Mouse (Mus musculus) gastrocnemius, adult 2 months (tissue): ENCODE measurements around the gene Rps6kl1. TPM values are rescaled to one million over a fixed set of nuclear protein-coding genes. Genes with fewer than 3 reads are reported as not detected.

Source experiments
- DNase-seq: peaks from one replicate; pipeline ENCODE4 v3.0.0; 2022
- H3K27ac ChIP-seq: fragments of 200-600 bp; 2 replicates; pipeline ENCODE4 v1.8.1; 2022; ENCODE audit warnings: mild to moderate bottlenecking
- H3K4me3 ChIP-seq: fragments of 200-600 bp; 2 replicates; pipeline ENCODE4 v1.8.1; 2022; ENCODE audit warnings: mild to moderate bottlenecking, moderate library complexity
- CTCF ChIP-seq: fragments of 200-600 bp; IDR thresholded peaks from 2 replicates; pipeline ENCODE4 v1.8.1; 2022; ENCODE audit warnings: antibody characterized with exemption, mild to moderate bottlenecking, moderate library complexity
- intact Hi-C: fragments of 180-260 bp; cut with DNase I; formaldehyde crosslinking; loops from one replicate; pipeline ENCODE4 v1.15.1; 2025
- total RNA-seq, 2 experiments: library from RNA; stranded (reverse); gene quantifications; 2 replicates each; pipeline ENCODE4 v1.2.3; 2021

Rps6kl1 gene
- total RNA-seq, 2 experiments from 2014 or later: 0.94 to 1.1 TPM

DNA sequence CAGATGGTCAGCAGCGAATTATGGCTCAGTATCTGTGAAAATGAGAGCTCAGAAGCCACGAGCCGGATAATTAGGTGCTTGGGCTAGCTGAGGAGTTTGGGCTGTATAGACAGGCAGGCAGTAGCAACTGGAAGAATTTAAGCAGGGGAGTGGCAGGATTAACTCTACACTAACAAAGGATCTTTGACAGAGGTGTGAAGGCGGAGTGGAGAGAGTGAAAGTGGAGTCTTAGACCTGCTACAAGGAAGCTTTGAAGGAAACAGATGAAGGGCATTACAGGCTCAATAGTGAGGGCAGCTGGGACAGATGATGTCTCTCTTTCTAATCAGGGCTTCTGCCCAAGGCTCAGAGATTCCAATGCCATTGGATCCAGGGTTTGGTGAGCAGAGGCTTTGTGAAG is 41.6 kb downstream of the Rps6kl1 start:
- Histone ChIP-seq H3K4me3 (no peak overlapping the region), H3K27ac (peak overlapping the region; percentile 96; the same call in 1 of the 2 replicates)
- intact Hi-C loops: no loop called here
- no peak for TF ChIP-seq CTCF
- no peak for DNase-seq

DNA sequence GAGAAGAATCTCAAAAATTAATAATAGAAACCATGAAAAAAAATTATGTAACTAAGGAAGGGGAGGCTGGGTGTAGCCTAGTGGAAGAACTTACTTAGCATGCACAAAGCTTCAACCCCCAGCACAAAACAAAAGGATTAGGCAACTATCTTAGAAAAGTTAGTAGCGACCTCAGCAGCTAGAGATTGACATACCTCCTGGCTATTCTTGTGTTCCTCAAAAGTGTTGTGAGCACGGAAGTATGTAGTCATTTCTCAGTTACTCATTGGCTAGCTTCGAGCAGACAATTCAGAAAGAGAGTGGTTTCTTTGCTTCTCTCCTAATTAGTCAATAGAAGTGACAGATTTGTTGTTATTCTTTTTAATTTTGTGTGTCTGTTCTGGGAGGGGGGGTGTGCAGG is 42.4 kb downstream of the Rps6kl1 start:
- H3K4me3 ChIP-seq: no peak overlapping the region
- no peak overlapping the region for H3K27ac ChIP-seq
- TF ChIP-seq CTCF: no peak
- DNase-seq: no peak
- intact Hi-C loops: no loop called here

DNA sequence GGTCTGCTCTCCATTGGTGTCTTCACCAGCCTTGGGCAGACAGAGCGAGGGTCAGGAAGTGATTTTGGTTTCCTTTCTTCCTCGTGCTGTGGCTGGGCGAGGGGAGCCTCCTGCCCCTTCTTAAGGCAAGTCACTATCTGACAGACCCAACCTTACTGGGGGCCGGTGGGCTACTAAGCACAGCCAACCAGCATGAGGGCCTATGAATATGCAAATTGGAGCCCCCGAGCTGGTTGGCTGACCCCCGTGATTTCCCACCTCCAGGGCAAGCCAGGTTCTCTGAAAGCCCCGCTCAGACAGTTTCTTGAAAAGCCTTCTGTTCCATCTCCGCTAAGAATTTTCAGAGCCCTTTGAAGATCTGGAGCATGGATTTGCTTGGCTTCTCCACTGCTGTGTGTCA is 44.8 kb downstream of the Rps6kl1 start:
- intact Hi-C loops: no loop called here
- TF ChIP-seq CTCF: no peak
- Histone ChIP-seq H3K27ac (no peak overlapping the region), H3K4me3 (no peak overlapping the region)
- DNase-seq: no peak

DNA sequence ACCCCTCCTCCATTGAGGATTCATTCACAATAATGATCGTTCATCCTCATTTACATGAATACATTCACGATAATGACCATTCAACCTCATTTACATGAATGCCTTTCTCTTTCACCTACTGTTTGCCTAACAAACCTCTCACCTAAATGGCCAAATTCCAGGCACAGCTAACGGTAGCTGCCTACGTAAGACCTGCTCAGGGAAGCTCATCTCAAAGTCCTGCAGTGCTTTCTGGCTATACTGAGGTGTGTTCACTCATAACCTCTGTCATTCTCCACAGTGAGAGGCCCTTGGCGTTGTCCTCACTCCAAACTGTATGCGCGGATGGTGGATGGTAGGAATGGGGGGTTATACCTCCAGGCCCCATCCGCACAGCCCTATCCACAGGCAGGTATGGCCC is 46.3 kb downstream of the Rps6kl1 start:
- TF ChIP-seq CTCF: no peak
- no peak for DNase-seq
- intact Hi-C loops: no loop called here
- Histone ChIP-seq H3K4me3 (no peak overlapping the region), H3K27ac (no peak overlapping the region)

DNA sequence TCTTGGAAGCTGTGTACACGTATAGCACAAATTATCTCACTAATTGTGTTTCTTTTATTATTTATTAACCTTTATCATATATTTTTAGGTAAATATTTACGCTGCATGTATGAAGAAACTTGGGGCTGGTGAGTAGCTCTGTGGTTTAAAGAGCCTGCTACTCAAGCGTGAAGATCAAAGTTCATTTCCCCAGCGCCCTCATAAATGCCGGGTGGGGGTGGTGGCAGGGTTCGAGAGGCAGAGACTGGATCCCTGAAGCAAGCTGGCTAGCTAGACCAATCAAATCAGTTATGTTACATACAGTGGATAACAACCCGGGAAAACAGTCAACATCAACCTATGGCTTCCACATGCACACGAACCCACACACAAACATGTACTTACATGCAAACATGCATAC is 48.0 kb downstream of the Rps6kl1 start:
- DNase-seq: no peak
- H3K27ac ChIP-seq: no peak overlapping the region
- TF ChIP-seq CTCF: no peak
- intact Hi-C loops: no loop called here
- no peak overlapping the region for H3K4me3 ChIP-seq

DNA sequence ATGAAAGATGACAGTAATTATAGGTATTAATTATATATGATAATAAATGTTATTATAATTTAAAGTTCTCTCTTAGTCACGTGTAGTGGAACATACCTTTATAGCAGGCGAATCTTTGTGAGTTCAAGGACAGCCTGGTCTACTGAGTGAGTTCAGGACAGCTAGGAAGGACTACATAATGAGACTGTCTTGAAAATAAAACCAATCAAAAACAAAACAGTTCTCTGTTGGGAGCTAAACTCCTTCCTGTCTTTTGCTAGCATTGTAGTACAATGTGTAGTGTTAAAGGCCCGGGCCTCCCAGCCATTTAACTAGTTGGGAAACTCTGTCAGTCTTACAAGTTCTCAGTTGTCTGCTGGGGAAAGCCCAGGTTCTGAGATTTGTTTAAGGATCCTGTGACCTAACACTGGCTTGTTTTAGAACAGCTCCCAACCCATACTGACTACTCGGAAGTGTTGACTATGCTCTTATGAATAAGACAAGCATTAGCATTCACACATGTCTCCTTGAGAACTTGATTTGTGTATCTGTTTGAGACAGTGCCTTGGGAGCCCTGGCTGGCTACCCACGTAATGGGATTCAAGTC is 49.5 kb downstream of the Rps6kl1 start:
- H3K27ac ChIP-seq: no peak overlapping the region
- intact Hi-C loops: no loop called here
- DNase-seq: no peak
- no peak overlapping the region for H3K4me3 ChIP-seq
- no peak for TF ChIP-seq CTCF

DNA sequence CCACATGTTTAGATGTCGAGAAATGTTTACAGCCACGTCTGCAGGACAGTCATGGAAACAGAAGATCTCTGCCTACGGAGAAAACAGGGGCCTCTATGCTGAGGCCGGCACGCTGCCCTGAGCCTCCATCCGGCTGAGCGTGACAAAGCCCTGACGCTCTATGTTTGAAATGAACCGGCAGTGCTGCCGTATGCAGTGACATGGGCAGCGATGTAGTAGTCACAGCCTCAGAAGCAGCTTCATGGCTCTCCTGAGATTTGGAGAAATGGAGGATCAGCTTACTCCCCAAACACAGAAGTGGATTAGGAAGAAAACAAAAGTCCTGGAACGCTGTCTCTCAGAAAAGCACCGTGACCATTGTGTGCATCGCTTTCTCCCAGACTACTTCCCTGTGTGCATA is 50.1 kb downstream of the Rps6kl1 start:
- DNase-seq: no peak
- Histone ChIP-seq H3K4me3 (no peak overlapping the region), H3K27ac (no peak overlapping the region)
- intact Hi-C loops: no loop called here
- TF ChIP-seq CTCF: no peak

DNA sequence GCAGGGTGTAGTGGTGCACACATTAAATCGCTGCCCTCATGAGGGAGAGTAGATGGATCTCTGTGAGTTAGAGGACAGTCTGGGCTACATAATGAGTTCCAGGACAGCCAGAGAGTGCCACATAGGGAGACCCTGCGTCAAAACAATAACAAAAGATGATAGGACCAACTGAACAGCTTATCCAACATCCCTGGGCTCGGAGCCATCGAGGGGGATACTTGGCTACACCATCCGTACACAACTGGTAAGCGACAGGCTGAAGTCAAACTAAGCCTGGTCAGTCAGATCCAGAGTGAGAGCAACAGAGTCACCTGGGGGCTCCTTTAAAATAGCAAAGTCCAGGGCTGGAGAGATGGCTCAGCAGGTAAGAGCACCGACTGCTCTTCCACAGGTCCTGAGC is 55.2 kb downstream of the Rps6kl1 start:
- intact Hi-C loops: no loop called here
- Histone ChIP-seq H3K4me3 (no peak overlapping the region), H3K27ac (no peak overlapping the region)
- no peak for TF ChIP-seq CTCF
- no peak for DNase-seq

DNA sequence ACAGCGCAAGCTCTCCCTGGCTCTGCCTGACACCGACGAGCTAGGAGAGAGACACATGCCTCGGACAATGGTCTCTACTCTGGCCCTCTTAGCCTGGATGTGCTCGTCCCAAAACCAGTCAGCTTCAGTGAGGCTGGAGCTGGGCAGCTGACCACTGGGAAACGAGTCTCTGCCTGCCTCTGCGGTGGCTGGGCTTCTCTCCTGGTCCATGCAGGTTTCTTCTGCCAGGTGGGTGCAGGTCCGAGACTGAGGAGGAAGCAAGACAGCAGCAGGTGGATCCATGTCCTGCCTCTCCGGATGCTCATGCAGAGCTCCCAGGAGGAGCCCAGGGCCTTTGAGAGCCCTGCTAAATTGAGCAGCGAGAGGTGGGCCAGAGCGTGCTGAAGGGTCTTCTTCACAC is 55.9 kb downstream of the Rps6kl1 start:
- H3K4me3 ChIP-seq: no peak overlapping the region
- peak overlapping the region; percentile 61 for H3K27ac ChIP-seq
- intact Hi-C loops: no loop called here
- no peak for DNase-seq
- TF ChIP-seq CTCF: no peak

DNA sequence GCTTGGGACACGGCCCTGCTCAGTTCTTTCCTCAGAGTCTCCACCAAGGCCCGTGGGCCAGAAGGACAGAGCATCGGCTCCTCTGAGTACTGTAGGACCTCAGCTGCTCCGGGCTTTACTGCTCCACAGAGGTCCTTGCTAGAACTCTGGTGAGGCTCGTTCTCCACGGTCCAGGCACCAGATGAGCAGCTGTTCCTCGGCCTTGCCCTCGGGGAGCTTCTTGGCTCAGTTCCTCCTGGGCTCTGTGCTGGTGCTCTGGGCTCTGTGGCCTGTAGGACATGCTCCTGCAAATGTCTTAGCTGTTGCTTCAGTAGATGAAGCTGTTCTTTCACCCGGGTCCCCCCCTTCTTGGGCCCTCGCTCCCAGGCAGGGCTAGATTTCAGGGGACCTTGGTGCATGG is 56.4 kb downstream of the Rps6kl1 start:
- DNase-seq: peak; percentile 82
- H3K4me3 ChIP-seq: peak overlapping the region; percentile 30
- TF ChIP-seq CTCF: no peak
- intact Hi-C loops: no loop called here
- H3K27ac ChIP-seq: peak overlapping the region; percentile 61

DNA sequence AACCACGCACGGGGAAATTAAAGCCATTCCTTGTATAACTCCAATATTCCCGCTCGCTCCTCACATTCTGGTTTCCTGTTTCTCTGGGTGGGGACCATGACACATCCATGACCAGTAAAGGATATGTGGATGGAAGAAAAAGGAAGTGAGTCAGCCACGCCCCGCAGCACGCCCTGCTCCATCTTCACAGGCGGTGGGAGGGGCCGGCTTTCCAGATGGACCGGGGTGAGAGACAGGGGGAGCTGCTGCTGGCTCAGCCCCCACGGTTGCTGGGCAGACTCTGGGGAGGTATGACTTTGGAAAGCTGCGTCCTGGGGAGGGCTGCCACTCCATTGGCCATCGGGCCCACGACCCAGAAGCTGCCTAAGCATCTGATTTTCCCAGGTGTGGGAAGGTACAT is 57.1 kb downstream of the Rps6kl1 start:
- Histone ChIP-seq H3K27ac (peak overlapping the region; percentile 61), H3K4me3 (peak overlapping the region; percentile 30)
- intact Hi-C loops: no loop called here
- peak; percentile 78 for DNase-seq
- no peak for TF ChIP-seq CTCF

DNA sequence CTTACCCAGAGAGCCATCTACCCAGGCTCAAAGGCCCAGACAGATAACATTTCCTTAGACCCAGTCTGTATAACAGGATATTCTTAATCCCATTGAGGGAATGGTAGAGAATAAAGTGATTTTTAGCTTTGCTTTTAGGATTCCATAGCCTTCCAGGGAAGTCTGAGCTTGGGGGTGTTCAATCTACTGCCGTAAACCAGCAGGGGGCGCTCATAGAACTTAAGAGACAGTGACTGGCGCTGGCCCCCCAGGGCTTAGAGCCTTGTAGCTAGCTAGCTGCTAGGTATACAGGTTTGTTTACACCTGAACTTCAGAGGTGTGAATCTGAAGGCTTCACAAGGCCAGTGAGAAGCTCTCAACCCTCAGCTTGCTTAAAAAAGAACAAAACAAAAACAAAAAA is 58.9 kb downstream of the Rps6kl1 start:
- Histone ChIP-seq H3K27ac (no peak overlapping the region), H3K4me3 (no peak overlapping the region)
- peak; percentile 83 for DNase-seq
- intact Hi-C loops: loop anchor here (2.0 kb wide), 1 partner anchor 213 kb away; no protein-coding TSS in a partner anchor
- peak; percentile 89 for TF ChIP-seq CTCF

DNA sequence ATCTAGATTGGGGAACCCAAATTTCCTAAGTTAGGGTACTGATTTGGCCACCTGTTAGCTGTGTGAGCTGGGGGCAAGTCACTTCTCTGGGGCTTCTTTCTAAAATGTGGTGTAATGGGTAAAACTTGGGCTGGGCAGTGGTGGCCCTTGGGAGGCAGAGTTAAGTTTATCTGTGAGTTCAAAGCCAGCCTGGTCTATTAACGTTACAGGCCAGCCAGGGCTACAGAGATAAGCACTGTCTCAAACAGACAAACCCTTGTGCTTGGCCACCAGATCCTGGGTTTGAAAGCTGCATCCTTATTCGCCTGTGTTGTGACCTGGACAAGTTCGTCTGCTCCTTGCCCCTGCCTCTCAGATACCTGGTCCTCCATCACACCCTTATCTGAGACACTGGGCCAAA is 59.9 kb downstream of the Rps6kl1 start:
- Histone ChIP-seq H3K27ac (no peak overlapping the region), H3K4me3 (no peak overlapping the region)
- TF ChIP-seq CTCF: no peak
- DNase-seq: no peak
- intact Hi-C loops: no loop called here

DNA sequence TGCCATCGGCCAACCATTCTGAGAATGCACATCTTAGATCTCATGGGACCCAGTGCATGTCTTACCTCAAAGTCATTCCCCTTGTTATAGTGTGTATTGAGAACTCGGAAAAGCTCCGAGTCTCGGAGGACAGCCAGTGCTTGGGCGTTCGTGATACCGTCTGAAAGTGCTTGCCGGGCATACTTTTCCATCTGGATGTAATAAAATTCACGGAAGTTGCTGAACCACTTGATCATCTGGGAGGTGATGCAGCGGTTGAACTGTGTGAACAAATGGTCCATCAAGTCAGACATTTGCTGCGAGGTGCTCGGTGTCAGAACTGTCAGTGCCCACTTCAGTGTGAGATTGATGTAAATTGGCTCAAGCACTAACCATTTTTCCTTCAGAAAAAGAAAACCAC is 63.2 kb downstream of the Rps6kl1 start:
- intact Hi-C loops: no loop called here
- no peak for TF ChIP-seq CTCF
- no peak for DNase-seq
- no peak overlapping the region for H3K4me3 ChIP-seq
- H3K27ac ChIP-seq: no peak overlapping the region

Other genes with a start within 250 kb of the Rps6kl1 start
- 10 to 100 TPM; 28.4 to 34.0 TPM for gene Fcf1, start 180.4 kb downstream of the Rps6kl1 start, total RNA-seq
- gene Arel1, start 180.4 kb downstream of the Rps6kl1 start, total RNA-seq: 10 to 100 TPM; 23.0 to 24.9 TPM
- 10 to 100 TPM; 17.7 to 21.0 TPM for gene Ylpm1, start 154.9 kb downstream of the Rps6kl1 start, total RNA-seq
- 1 to 10 TPM; 1.7 to 3.0 TPM for gene Prox2, start 40.5 kb downstream of the Rps6kl1 start, total RNA-seq
- 100 to 1,000 TPM; 247 to 365 TPM for gene Dlst, start 40.4 kb downstream of the Rps6kl1 start, total RNA-seq
- gene Pgf, start 26.5 kb upstream of the Rps6kl1 start, total RNA-seq: 1 to 10 TPM; 1.5 to 1.8 TPM
- gene Eif2b2, start 68.2 kb upstream of the Rps6kl1 start, total RNA-seq: 10 to 100 TPM; 56.1 to 63.1 TPM
- gene Mlh3, start 119.3 kb upstream of the Rps6kl1 start, total RNA-seq: 10 to 100 TPM in 1 of 2 experiments, 1 to 10 TPM in 1; 8.9 to 10.6 TPM
- 10 to 100 TPM; 37.9 to 52.7 TPM for gene Acyp1, start 137.2 kb upstream of the Rps6kl1 start, total RNA-seq
- gene Zc2hc1c, start 137.3 kb upstream of the Rps6kl1 start, total RNA-seq: 1 to 10 TPM in 1 of 2 experiments, under 1 TPM in 1; 0.95 to 1.7 TPM
- 100 to 1,000 TPM in 1 of 2 experiments, 10 to 100 TPM in 1; 99.2 to 131 TPM for gene Nek9, start 188.1 kb upstream of the Rps6kl1 start, total RNA-seq
- 100 to 1,000 TPM; 112 to 123 TPM for gene Tmed10, start 223.6 kb upstream of the Rps6kl1 start, total RNA-seq